Mouse (Mus musculus): ENCODE results near the gene Gm20716.

DNA sequence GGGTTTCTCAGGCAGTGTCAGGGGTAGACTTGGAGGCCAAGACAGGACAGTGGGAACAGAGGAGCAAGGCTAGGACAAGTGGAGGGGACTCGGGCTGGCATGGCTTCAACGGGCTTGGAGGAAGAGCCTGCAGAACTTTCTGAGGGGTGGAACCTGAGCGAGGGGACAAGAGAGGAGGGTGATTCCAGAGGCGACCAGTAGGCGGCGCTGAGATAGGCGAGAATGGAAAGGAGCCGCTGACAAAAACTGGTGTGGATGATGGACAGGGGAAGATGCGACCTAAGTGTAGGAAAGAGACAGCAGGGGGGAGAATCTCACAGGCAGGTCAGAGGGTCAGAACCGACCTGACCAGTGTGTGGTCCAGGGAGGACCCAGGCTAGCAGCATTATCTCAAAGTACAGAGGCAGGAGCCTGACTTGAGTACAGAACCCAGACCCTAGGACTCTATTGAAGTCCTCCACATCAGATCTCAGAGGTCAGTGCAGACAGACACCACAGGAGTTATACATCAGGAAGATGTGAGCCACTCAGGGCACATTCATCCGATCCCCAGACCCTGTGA lies 44.3 kb upstream of the Gm20716 start:
- TF ChIP-seq CTCF (conservative IDR thresholded peaks at IDR 0.05; ENCODE audit: low read length) (peak; percentile 97), NANOG (IDR thresholded peaks at IDR 0.05; ENCODE audit: borderline replicate concordance, low read length) (no peak), POU5F1 (IDR thresholded peaks at IDR 0.05; ENCODE audit: borderline replicate concordance, low read length) (no peak)

Measured in E14TG2a.4 (cell line).